Mouse (Mus musculus): Measurements from ENCODE around the gene Krtap5-2. TPM values are rescaled to one million over a fixed set of nuclear protein-coding genes. Genes with fewer than 3 reads are reported as not detected.
"Not testable (repeated sequence)": the region's sequence is repeated elsewhere in the genome, so short reads cannot be mapped to it uniquely, and the experiment has no call there.

Gene Krtap5-2
- polyA plus RNA-seq, 2 experiments, result not detected

DNA sequence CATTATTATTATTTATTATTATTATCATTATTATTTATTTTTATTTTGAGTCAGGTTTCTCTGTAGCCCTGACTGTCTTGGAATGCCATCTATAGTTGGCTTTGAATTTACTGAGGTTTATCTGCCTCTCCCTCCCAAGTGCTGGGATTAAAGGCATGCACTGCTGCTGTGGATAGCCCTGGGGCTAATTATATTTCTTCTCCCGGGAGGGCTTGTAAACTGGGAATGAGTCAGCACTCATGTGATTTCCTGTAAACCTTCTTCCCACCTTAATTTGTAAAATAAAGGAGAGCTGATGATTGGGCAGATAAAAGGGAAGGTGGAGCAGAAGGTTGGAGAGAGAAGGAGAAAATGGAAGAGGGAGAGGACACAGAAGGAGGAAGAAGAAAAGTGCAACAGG is 35.1 kb downstream of the Krtap5-2 start:
- TF ChIP-seq CTCF (IDR thresholded peaks at IDR 0.05; ENCODE audit: low read depth) (no peak), EP300 (IDR thresholded peaks at IDR 0.05; ENCODE audit: low read depth) (no peak)
- 8% methylated on average over 1 of the region's 1 CpGs for WGBS (ENCODE audit: insufficient replicate concordance)
- no peak overlapping the region for H3K4me2 ChIP-seq (ENCODE audit: low read depth)

DNA sequence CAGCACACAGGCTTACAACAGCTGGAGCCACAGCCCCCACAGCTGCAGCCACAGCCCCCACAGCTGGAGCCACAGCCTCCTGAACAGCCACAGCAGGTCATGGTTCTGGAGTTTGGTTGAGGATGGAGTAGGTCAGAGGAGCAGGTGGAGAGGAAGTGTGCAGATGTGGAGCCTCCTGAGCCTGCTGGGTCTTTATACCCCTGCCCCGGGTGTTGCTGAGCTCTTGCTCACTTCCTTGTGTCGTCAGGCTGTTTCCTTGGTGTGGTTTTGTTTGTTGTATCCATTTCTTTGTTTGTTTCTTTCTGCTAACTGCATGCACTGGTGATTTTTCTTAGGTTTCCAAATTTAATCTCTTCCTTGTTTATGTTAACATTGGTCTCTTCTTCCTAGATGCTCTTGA is 39.9 kb downstream of the Krtap5-2 start, which contains the start of gene Gm39115:
Gene Gm39115 (minus strand): TSS at position 101 of the 400 bp plus-strand sequence.
- H3K9me3 ChIP-seq (ENCODE audit: control insufficient read depth, low read length); ATAC-seq (ENCODE audit: insufficient read depth): not testable (repeated sequence)
- WGBS (ENCODE audit: insufficient replicate concordance), result 12% methylated on average over 2 of the region's 2 CpGs

More for the DNA sequence above, 35.1 kb downstream of the Krtap5-2 start:
- Histone ChIP-seq H3K27me3 (ENCODE audit: control insufficient read depth, insufficient read depth, low read length) (no peaks in the 10 kb centered on the region), H3K4me3 (ENCODE audit: insufficient read depth in 1 of 2, low read depth in 2 of 2, low read length in 2 of 2) (no peak overlapping the region), H3K4me1 (replicated peaks; ENCODE audit: control insufficient read depth in 2 of 2, insufficient read depth in 2 of 2, low read length in 1 of 2) (no peaks in the 10 kb centered on the region), H3K9me3 (ENCODE audit: control insufficient read depth, low read length) (no peaks in the 10 kb centered on the region), H3K36me3 (replicated peaks; ENCODE audit: control insufficient read depth, insufficient read depth, low read depth) (no peaks in the 10 kb centered on the region), H3K27ac (no peak overlapping the region), H3K9ac (replicated peaks) (no peak overlapping the region)
- DNase-seq (ENCODE audit: low read depth in 3 of 3, low spot score in 3 of 3) (no peak), ATAC-seq (ENCODE audit: insufficient read depth) (no peak)

DNA sequence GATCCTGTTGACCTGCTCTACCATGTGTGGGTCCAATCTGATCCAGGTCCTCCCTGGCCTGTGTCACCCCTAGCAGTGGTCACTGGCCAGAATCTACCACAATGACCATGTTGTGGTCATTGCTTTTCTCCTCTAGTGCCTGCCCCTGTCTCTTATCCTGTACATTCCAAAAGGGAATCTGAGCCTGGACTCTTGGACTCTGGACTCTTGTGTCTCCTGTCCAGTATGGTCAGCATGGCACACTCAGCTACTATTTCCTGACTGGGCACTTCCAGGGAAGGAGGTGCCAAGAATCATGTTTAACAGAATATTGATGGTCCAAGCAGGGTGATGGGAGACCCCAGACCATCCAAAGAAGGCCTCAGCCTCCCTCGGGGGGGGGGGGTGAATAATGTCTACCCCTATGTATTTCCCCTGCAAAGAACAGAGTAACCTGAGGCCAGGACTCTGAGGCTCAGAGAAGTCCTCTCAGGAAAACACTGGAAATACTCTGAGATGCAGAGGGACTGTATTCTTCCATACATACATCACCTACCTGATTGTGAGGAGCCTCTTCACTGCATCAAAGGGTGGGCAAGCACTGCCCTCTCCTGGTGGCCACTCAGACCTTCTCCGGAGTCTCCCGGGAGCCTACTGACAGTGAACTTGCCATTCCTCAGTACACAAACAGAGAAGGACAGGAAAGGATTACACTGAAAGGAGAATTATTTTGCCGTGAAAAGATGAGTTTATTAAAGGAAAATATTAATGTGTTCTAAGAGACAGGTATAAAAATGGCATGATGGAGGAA is 41.4 kb downstream of the Krtap5-2 start:
- H3K27me3 ChIP-seq (ENCODE audit: control insufficient read depth, insufficient read depth, low read length), result no peaks in the 10 kb centered on the region
- DNase-seq (ENCODE audit: low read depth in 3 of 3, low spot score in 3 of 3), result no peak
- no peak overlapping the region for H3K4me2 ChIP-seq (ENCODE audit: low read depth)
- H3K9ac ChIP-seq (replicated peaks), result no peak overlapping the region
- ATAC-seq (ENCODE audit: insufficient read depth), result no peak
- H3K4me3 ChIP-seq (ENCODE audit: insufficient read depth in 1 of 2, low read depth in 2 of 2, low read length in 2 of 2), result no peak overlapping the region
- TF ChIP-seq CTCF (IDR thresholded peaks at IDR 0.05; ENCODE audit: low read depth), result peak; percentile 54
- TF ChIP-seq EP300 (IDR thresholded peaks at IDR 0.05; ENCODE audit: low read depth), result no peak
- H3K4me1 ChIP-seq (replicated peaks; ENCODE audit: control insufficient read depth in 2 of 2, insufficient read depth in 2 of 2, low read length in 1 of 2), result no peaks in the 10 kb centered on the region
- no peaks in the 10 kb centered on the region for H3K9me3 ChIP-seq (ENCODE audit: control insufficient read depth, low read length)
- WGBS (ENCODE audit: insufficient replicate concordance), result 39% methylated on average over 4 of the region's 4 CpGs
- H3K36me3 ChIP-seq (replicated peaks; ENCODE audit: control insufficient read depth, insufficient read depth, low read depth), result no peaks in the 10 kb centered on the region
- no peak overlapping the region for H3K27ac ChIP-seq

More for the DNA sequence above, 39.9 kb downstream of the Krtap5-2 start, which contains the start of gene Gm39115:
- not testable (repeated sequence) for H3K9ac ChIP-seq (replicated peaks); H3K4me3 ChIP-seq (ENCODE audit: insufficient read depth in 1 of 2, low read depth in 2 of 2, low read length in 2 of 2); H3K27ac ChIP-seq; H3K27me3 ChIP-seq (ENCODE audit: control insufficient read depth, insufficient read depth, low read length); H3K4me1 ChIP-seq (replicated peaks; ENCODE audit: control insufficient read depth in 2 of 2, insufficient read depth in 2 of 2, low read length in 1 of 2); DNase-seq (ENCODE audit: low read depth in 3 of 3, low spot score in 3 of 3); H3K4me2 ChIP-seq (ENCODE audit: low read depth); H3K36me3 ChIP-seq (replicated peaks; ENCODE audit: control insufficient read depth, insufficient read depth, low read depth)

DNA sequence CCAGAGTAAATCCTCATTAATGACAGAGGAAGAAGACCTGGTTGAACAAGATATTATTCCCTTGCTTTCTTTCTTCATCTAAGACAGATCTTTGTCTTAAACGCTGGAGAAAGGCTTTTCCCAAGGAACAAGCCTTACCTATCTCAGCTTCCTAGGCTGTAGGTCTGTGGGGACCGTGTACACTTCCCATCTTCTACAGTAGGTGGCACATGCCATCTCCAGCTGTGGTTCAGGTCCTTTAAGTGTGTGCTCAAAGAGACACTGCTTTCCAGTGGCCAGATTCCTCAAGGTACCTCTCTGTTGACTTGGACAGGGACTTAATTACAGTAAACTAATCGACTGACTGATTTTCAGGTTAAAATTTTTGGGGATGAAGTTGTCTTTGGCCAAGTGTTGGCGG is 47.0 kb downstream of the Krtap5-2 start:
- Histone ChIP-seq H3K9ac (replicated peaks) (no peak overlapping the region), H3K4me3 (ENCODE audit: insufficient read depth in 1 of 2, low read depth in 2 of 2, low read length in 2 of 2) (no peak overlapping the region), H3K27me3 (ENCODE audit: control insufficient read depth, insufficient read depth, low read length) (no peaks in the 10 kb centered on the region), H3K27ac (no peak overlapping the region), H3K9me3 (ENCODE audit: control insufficient read depth, low read length) (no peaks in the 10 kb centered on the region), H3K4me2 (ENCODE audit: low read depth) (no peak overlapping the region), H3K4me1 (replicated peaks; ENCODE audit: control insufficient read depth in 2 of 2, insufficient read depth in 2 of 2, low read length in 1 of 2) (no peaks in the 10 kb centered on the region), H3K36me3 (replicated peaks; ENCODE audit: control insufficient read depth, insufficient read depth, low read depth) (no peaks in the 10 kb centered on the region)
- ATAC-seq (ENCODE audit: insufficient read depth) (no peak), DNase-seq (ENCODE audit: low read depth in 3 of 3, low spot score in 3 of 3) (no peak)
- TF ChIP-seq EP300 (IDR thresholded peaks at IDR 0.05; ENCODE audit: low read depth) (no peak), CTCF (IDR thresholded peaks at IDR 0.05; ENCODE audit: low read depth) (0 out of 2 replicates have a peak, but pooled peaks have one; percentile 16)
- 32% methylated on average over 4 of the region's 4 CpGs for WGBS (ENCODE audit: insufficient replicate concordance)

Other genes starting within 250 kb of the Krtap5-2 start
- 0.03 and 0.29 TPM in 2 replicates for gene Brsk2, start 226.3 kb downstream of the Krtap5-2 start, polyA plus RNA-seq (2012; rRNA removed)
- 0.05 and 0.10 TPM in 2 replicates for gene Brsk2, start 226.3 kb downstream of the Krtap5-2 start, polyA plus RNA-seq (2014; fragmentation: Nextera tagmentation; extraction: Ambion mirVana)
- gene Mob2, start 114.9 kb downstream of the Krtap5-2 start, polyA plus RNA-seq (2012; rRNA removed), result 33.9 and 41.5 TPM in 2 replicates
- 68.8 and 75.6 TPM in 2 replicates for gene Mob2, start 114.9 kb downstream of the Krtap5-2 start, polyA plus RNA-seq (2014; fragmentation: Nextera tagmentation; extraction: Ambion mirVana)
- 2.5 TPM in 2 replicates for gene Dusp8, start 80.2 kb downstream of the Krtap5-2 start, polyA plus RNA-seq (2012; rRNA removed)
- 3.8 and 4.2 TPM in 2 replicates for gene Dusp8, start 80.2 kb downstream of the Krtap5-2 start, polyA plus RNA-seq (2014; fragmentation: Nextera tagmentation; extraction: Ambion mirVana)
- gene Gm45618, start 55.3 kb downstream of the Krtap5-2 start, polyA plus RNA-seq (2012; rRNA removed), result not detected in 2 replicates
- not detected in 2 replicates for gene Gm45618, start 55.3 kb downstream of the Krtap5-2 start, polyA plus RNA-seq (2014; fragmentation: Nextera tagmentation; extraction: Ambion mirVana)
- gene Gm39115, start 40.0 kb downstream of the Krtap5-2 start, polyA plus RNA-seq (2012; rRNA removed), result not detected in 2 replicates
- not detected in 2 replicates for gene Gm39115, start 40.0 kb downstream of the Krtap5-2 start, polyA plus RNA-seq (2014; fragmentation: Nextera tagmentation; extraction: Ambion mirVana)
- gene Gm45337, start 31.4 kb downstream of the Krtap5-2 start, polyA plus RNA-seq (2012; rRNA removed), result not detected in 2 replicates
- gene Gm45337, start 31.4 kb downstream of the Krtap5-2 start, polyA plus RNA-seq (2014; fragmentation: Nextera tagmentation; extraction: Ambion mirVana), result not detected in 2 replicates
- not detected in 2 replicates for gene Gm29735, start 18.9 kb downstream of the Krtap5-2 start, polyA plus RNA-seq (2012; rRNA removed)
- gene Gm29735, start 18.9 kb downstream of the Krtap5-2 start, polyA plus RNA-seq (2014; fragmentation: Nextera tagmentation; extraction: Ambion mirVana), result not detected in 2 replicates
- not detected in 2 replicates for gene Gm4553, start 10.3 kb downstream of the Krtap5-2 start, polyA plus RNA-seq (2012; rRNA removed)
- not detected in 2 replicates for gene Gm4553, start 10.3 kb downstream of the Krtap5-2 start, polyA plus RNA-seq (2014; fragmentation: Nextera tagmentation; extraction: Ambion mirVana)
- gene Gm10153, start 14.4 kb upstream of the Krtap5-2 start, polyA plus RNA-seq (2012; rRNA removed), result not detected in 2 replicates
- not detected in 2 replicates for gene Gm10153, start 14.4 kb upstream of the Krtap5-2 start, polyA plus RNA-seq (2014; fragmentation: Nextera tagmentation; extraction: Ambion mirVana)
- not detected in 2 replicates for gene Krtap5-3, start 25.4 kb upstream of the Krtap5-2 start, polyA plus RNA-seq (2012; rRNA removed)
- gene Krtap5-3, start 25.4 kb upstream of the Krtap5-2 start, polyA plus RNA-seq (2014; fragmentation: Nextera tagmentation; extraction: Ambion mirVana), result not detected in 2 replicates
- gene Gm7579, start 35.9 kb upstream of the Krtap5-2 start, polyA plus RNA-seq (2012; rRNA removed), result not detected in 2 replicates
- gene Gm7579, start 35.9 kb upstream of the Krtap5-2 start, polyA plus RNA-seq (2014; fragmentation: Nextera tagmentation; extraction: Ambion mirVana), result not detected in 2 replicates
- gene Krtap5-5, start 54.0 kb upstream of the Krtap5-2 start, polyA plus RNA-seq (2012; rRNA removed), result not detected in 2 replicates
- not detected in 2 replicates for gene Krtap5-5, start 54.0 kb upstream of the Krtap5-2 start, polyA plus RNA-seq (2014; fragmentation: Nextera tagmentation; extraction: Ambion mirVana)
- gene Gm40460, start 65.1 kb upstream of the Krtap5-2 start, polyA plus RNA-seq (2012; rRNA removed), result not detected in 2 replicates
- gene Gm40460, start 65.1 kb upstream of the Krtap5-2 start, polyA plus RNA-seq (2014; fragmentation: Nextera tagmentation; extraction: Ambion mirVana), result not detected in 2 replicates
- gene Gm2431, start 82.3 kb upstream of the Krtap5-2 start, polyA plus RNA-seq (2012; rRNA removed), result not detected in 2 replicates
- not detected in 2 replicates for gene Gm2431, start 82.3 kb upstream of the Krtap5-2 start, polyA plus RNA-seq (2014; fragmentation: Nextera tagmentation; extraction: Ambion mirVana)
- not detected in 2 replicates for gene Gm4559, start 98.4 kb upstream of the Krtap5-2 start, polyA plus RNA-seq (2012; rRNA removed)
- gene Gm4559, start 98.4 kb upstream of the Krtap5-2 start, polyA plus RNA-seq (2014; fragmentation: Nextera tagmentation; extraction: Ambion mirVana), result not detected in 2 replicates
- gene Krtap5-1, start 121.1 kb upstream of the Krtap5-2 start, polyA plus RNA-seq (2012; rRNA removed), result not detected in 2 replicates
- not detected in 2 replicates for gene Krtap5-1, start 121.1 kb upstream of the Krtap5-2 start, polyA plus RNA-seq (2014; fragmentation: Nextera tagmentation; extraction: Ambion mirVana)
- gene Krtap5-4, start 127.5 kb upstream of the Krtap5-2 start, polyA plus RNA-seq (2012; rRNA removed), result not detected in 2 replicates
- not detected in 2 replicates for gene Krtap5-4, start 127.5 kb upstream of the Krtap5-2 start, polyA plus RNA-seq (2014; fragmentation: Nextera tagmentation; extraction: Ambion mirVana)
- gene Ifitm10, start 197.7 kb upstream of the Krtap5-2 start, polyA plus RNA-seq (2012; rRNA removed), result 0.87 and 1.1 TPM in 2 replicates
- 1.0 and 1.3 TPM in 2 replicates for gene Ifitm10, start 197.7 kb upstream of the Krtap5-2 start, polyA plus RNA-seq (2014; fragmentation: Nextera tagmentation; extraction: Ambion mirVana)
- 0.66 TPM in 1 of 2 replicates, not detected in the other for gene Gm49369, start 206.7 kb upstream of the Krtap5-2 start, polyA plus RNA-seq (2012; rRNA removed)
- 0.29 TPM in 1 of 2 replicates, not detected in the other for gene Gm49369, start 206.7 kb upstream of the Krtap5-2 start, polyA plus RNA-seq (2014; fragmentation: Nextera tagmentation; extraction: Ambion mirVana)
- gene Ctsd, start 212.0 kb upstream of the Krtap5-2 start, polyA plus RNA-seq (2012; rRNA removed), result 180 and 209 TPM in 2 replicates
- 324 and 349 TPM in 2 replicates for gene Ctsd, start 212.0 kb upstream of the Krtap5-2 start, polyA plus RNA-seq (2014; fragmentation: Nextera tagmentation; extraction: Ambion mirVana)